Mouse (Mus musculus): ENCODE results near the gene Selenbp1. TPM values are rescaled to one million over a fixed set of nuclear protein-coding genes. Genes with fewer than 3 reads are reported as not detected.

The Selenbp1 gene
- polyA plus RNA-seq (2017; shearing (Covaris generic)): not detected

GRCm38 (mm10) chr3:94932809-94933564 lies at the start of gene Selenbp1:
Gene Selenbp1 (plus strand): TSS chr3:94933056.

GRCm38 (mm10) chr3:94886316-94887224 lies 46.3 kb upstream of the Selenbp1 start, which contains the start of gene Psmb4:
Gene Psmb4 (minus strand): TSS chr3:94886961.

GRCm38 (mm10) chr3:94953764-94954616 lies 21.1 kb downstream of the Selenbp1 start, which contains the start of gene Rfx5:
Gene Rfx5 (plus strand): TSS chr3:94954075.

GRCm38 (mm10) chr3:94974528-94975422 lies 41.9 kb downstream of the Selenbp1 start, which contains the start of gene Pi4kb:
Gene Pi4kb (plus strand): TSS chr3:94974731.

Other genes with a start within 250 kb of the Selenbp1 start
- not detected for gene Selenbp2, start 239.5 kb upstream of the Selenbp1 start, polyA plus RNA-seq (2017; shearing (Covaris generic))
- gene Cgn, start 146.6 kb upstream of the Selenbp1 start, polyA plus RNA-seq (2017; shearing (Covaris generic)): 0.17 TPM
- 16.5 TPM for gene Pogz, start 95.5 kb upstream of the Selenbp1 start, polyA plus RNA-seq (2017; shearing (Covaris generic))
- gene Psmb4, start 46.1 kb upstream of the Selenbp1 start, polyA plus RNA-seq (2017; shearing (Covaris generic)): 249 TPM
- gene Rfx5, start 21.0 kb downstream of the Selenbp1 start, polyA plus RNA-seq (2017; shearing (Covaris generic)): 11.2 TPM
- 17.0 TPM for gene Pi4kb, start 41.7 kb downstream of the Selenbp1 start, polyA plus RNA-seq (2017; shearing (Covaris generic))
- gene Zfp687, start 82.4 kb downstream of the Selenbp1 start, polyA plus RNA-seq (2017; shearing (Covaris generic)): 52.1 TPM
- gene Psmd4, start 109.6 kb downstream of the Selenbp1 start, polyA plus RNA-seq (2017; shearing (Covaris generic)): 264 TPM
- 34.8 TPM for gene Pip5k1a, start 173.9 kb downstream of the Selenbp1 start, polyA plus RNA-seq (2017; shearing (Covaris generic))
- 81.8 TPM for gene Vps72, start 178.0 kb downstream of the Selenbp1 start, polyA plus RNA-seq (2017; shearing (Covaris generic))
- 0.66 TPM for gene Tmod4, start 191.4 kb downstream of the Selenbp1 start, polyA plus RNA-seq (2017; shearing (Covaris generic))
- 70.8 TPM for gene Scnm1, start 201.0 kb downstream of the Selenbp1 start, polyA plus RNA-seq (2017; shearing (Covaris generic))
- 26.1 TPM for gene Lysmd1, start 201.0 kb downstream of the Selenbp1 start, polyA plus RNA-seq (2017; shearing (Covaris generic))
- gene Tnfaip8l2, start 209.3 kb downstream of the Selenbp1 start, polyA plus RNA-seq (2017; shearing (Covaris generic)): 199 TPM
- gene Sema6c, start 227.4 kb downstream of the Selenbp1 start, polyA plus RNA-seq (2017; shearing (Covaris generic)): 1.1 TPM